Mouse (Mus musculus) monocyte, adult 2 months (primary cell): ENCODE measurements at regions not wholly inside any gene's neighbourhood (a gene's known extent, or its start where the extent isn't known, plus 50 kb on each side); places are given as distances from the start of the nearest gene placed in this dataset.

Experiments
- DNase-seq, 2 experiments: peaks; one replicate each; pipeline ENCODE4 v3.0.0; 2022; ENCODE audit warnings: low spot score in 2 of 2, low read depth in 1 of 2

DNA sequence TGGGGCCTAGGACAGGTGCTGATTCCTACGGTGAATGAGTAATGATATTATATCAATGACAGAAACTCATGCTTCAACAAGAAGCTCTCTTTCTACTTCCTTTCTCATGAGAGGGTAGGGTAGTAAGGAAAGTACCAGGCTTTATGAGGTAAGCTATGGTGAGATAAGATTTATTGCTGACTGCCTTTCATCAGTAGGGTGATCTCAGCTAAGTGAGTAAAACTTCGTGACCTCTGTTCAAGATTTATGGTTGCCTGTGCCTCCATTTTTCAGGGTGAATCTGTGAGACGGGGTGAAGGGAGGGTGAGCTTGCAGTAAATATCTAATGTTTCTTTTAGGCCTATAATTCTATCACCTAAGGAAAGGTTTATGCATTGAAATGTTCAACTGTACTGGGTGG is 259.0 kb upstream of the Dcn start:
- no peak for DNase-seq

- DNase-seq, result no peak
Measured at GRCm38 (mm10) chr10:97235631-97236030, 243.8 kb upstream of the Dcn start.

DNA sequence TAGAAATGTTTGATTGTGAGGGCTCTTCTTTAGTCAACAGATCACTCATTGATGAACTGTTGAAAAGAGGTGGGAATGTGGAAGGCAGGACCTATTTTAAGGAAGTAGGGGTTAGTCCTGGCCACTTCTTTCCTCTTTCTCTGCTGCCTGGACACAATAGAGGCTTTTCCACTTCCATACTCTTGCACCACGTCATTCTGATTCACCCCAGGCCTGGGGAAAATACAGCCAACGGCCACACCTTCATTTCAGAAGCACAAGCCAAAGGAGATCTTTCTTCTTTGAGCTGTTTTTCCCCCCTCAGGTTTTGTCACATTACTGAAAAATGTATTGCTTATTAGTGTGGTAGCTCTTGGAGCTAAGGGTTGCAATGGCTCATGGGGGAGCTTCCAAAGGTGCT is 237.9 kb upstream of the Dcn start:
- no peak for DNase-seq

- DNase-seq, result no peak
Measured at GRCm38 (mm10) chr10:97245674-97246073, 233.7 kb upstream of the Dcn start.

- no peak for DNase-seq
Measured at GRCm38 (mm10) chr10:97248522-97248921, 230.9 kb upstream of the Dcn start.

- no peak for DNase-seq
Measured at GRCm38 (mm10) chr10:97249760-97250159, 229.6 kb upstream of the Dcn start.

- no peak for DNase-seq
Measured at GRCm38 (mm10) chr10:97250167-97250566, 229.2 kb upstream of the Dcn start.

DNA sequence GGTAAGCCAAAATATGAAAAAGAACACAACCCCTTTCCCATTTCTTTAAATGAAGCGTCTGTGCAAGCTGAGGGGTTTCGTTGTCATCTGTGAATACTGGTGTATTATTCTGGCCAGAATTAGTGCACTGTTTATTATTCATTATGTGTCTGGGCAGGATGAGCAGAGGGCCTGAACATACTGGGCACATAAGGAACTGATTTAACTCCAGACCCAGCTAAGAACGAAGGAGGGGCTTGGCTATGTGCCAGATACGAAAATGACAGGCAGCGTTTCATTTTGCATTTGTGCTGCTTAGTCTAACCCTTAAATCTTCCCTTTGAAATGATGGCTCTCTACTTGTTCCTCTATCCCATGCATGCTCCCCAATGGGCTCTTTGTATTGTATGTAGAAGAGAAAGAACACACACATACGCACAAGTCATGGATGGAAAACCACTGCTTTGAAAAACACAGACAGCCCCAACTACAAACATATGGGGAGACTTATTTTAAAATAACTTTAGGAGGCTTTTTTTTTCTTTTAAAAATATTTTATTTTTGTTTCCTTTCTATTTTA is 213.4 kb upstream of the Dcn start:
- DNase-seq, result no peak

- no peak for DNase-seq
Measured at GRCm38 (mm10) chr10:97282416-97282815, 197.0 kb upstream of the Dcn start.

DNA sequence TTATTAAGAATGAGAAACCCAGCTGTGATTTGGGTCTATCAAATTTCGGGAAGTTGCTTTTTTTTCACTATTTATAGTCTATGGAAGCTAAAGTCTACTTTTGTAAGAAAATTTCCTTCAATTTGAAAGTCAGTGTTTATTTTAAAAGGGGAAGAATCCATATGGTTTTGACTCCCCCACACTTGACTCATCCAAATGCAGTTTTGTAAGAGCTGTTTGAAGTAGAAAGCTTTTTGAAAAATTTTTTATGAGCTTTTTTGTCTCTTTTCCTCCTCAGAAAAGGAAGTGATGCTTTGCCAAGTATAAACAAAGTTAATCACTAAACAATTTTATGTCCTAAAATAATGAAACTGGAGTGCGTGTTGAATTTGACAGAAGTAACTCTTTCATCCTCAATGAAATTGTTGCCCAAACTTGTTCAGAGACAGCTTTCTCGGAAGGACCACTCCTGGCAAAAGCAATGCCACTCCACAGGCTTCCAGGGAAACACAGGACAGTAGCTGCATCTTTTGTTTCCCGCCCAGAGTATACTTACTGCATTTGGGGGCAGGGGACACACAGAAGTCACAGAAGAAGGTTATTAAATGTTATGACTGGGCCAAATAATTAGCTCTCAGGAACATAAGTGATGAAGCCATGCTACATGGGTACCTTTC is 196.4 kb upstream of the Dcn start:
- DNase-seq, result no peak

DNA sequence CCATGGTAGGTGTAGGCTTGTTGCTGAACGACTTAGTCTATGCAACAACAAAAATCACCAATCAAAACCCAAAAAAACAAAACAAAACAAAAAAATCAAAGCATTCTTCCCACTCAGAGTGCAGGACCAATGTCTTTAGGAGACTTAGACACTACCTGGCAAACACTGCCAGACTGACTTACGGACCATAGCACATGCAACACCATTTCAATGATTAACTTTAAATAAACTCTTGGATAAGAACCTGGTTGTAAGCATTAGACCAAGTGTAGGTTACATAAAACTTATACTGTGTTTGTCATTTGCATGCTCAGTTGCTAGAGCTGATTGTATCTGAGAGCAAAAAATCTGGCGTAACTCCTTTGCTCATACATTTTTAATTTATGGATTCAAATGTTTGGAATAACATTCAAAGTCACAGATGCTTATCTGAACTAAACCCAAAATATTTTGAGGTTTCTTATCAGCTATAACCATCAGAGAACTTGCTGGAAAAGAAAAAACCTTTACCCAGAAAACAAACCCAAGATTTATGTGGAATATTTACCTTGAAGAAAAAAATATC is 174.5 kb upstream of the Dcn start:
- DNase-seq, result no peak

GRCm38 (mm10) chr10:97309580-97309979 is 169.8 kb upstream of the Dcn start:
- no peak for DNase-seq

- DNase-seq, result no peak
Measured at GRCm38 (mm10) chr10:97312509-97312908, 166.9 kb upstream of the Dcn start.

GRCm38 (mm10) chr10:97312978-97313377 is 166.4 kb upstream of the Dcn start:
- DNase-seq, result peak; percentile 47 to 75

DNA sequence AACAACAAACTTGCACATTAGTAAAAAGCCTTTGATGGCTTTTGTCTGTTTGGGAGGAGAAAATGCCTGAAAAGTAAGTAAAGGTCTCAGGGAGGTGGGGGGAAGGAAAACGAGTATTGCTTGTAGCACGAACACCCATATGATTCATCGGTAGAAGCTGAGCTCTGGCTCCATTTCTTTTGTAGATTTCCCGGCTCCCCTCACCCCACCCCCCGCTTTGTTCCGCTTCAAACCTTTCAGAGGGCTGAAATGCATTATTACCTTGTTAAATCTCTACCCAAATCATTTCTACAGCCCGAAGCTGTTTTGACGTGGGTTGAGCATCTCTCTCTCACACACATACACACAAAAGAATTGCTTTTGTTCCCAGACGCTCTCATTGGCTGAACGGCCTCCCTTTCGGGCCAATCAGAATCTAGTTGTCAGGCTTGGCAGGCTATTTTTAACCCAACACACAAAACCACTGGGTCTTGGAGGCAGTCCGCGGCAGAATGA is 166.0 kb upstream of the Dcn start:
- DNase-seq, result peak; percentile 20 to 46

DNA sequence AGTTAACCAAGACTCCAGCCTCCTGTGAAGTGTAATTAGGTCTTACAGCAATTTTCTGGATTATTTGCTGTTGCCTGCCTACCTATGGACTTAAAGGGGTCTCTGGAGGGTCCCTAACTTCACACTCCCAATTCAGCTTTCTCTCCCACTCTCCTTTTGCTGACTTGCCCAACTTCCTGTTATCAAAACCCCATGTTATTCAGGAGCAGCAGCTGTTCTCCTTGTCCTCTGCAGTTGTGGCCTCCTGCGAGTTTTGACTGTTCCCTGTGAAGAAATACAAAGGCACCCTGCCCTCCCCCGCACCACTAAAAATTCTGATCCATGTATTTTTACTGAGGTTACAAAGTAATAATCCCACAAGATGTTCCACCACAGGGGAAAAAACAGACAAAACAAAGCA is 146.8 kb upstream of the Dcn start:
- DNase-seq, result no peak

GRCm38 (mm10) chr10:97334044-97334443 is 145.4 kb upstream of the Dcn start:
- no peak for DNase-seq

DNA sequence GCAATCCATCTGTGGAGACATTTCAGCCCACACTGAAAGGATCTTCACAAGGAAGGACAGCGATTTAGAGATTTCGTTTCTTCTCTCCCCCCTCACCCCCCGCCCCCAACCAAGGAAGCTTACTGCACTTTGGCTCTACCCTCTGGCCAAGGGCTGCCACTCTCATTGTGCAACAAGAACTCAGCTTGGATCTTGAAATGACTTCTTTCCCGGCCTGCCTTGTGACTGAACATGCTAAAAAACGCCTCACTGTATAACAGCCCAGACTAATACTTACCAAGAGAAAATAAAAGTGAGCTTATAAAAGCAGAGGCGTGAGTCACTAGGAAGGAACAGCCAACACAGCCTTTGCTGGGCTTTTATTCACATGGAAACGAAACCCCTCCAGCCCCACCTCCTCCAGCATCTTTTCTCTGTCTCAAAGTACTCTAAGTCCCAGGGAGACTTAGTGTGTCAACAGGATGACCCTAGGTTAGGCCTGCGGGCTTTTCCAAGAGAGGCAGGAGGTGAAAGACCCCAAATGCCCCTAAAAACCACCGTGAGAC is 144.7 kb upstream of the Dcn start:
- no peak for DNase-seq

GRCm38 (mm10) chr10:97338033-97338692 is 141.2 kb upstream of the Dcn start:
- DNase-seq, result no peak

DNA sequence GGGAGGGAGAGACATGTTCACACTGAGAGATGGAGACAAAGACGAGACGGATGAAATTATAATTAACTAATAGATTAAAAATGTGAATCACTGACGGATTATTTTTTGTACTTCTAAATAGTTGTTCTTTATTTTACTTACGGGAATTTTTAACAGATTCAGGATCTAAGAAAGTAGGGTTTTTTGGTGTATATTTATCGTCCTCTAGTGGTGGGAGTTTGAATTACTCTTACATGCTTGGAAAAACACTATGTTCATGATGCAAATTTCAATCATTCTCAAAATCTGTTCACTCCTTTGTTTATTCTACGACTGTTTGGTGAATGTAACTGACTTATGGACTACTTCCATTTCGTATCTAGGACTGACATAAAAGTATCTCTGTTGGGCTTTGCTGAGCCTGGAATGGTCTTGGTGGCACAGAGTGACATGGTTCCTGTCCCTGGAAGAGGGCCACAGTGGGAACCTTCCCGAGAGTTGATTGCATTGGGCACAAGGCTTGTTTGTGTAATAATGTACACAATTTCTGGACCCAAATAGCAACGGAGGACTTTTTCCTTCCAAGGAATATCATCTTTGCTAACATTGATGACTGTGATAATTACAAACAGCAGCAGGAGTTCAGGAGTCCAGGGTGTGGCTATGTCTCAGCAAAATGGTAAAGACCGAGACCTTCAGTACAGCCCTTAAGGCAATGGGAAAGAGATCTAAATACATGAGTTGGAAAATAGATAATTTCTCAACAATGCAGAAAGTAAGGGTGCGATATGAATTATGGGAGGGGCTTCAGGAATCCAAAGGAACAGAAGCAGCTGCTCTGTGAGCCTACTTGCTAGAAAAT is 139.3 kb upstream of the Dcn start:
- DNase-seq, result no peak

- peak in 1 of 2 experiments; percentile 6 for DNase-seq
Measured at GRCm38 (mm10) chr10:97345347-97345746, 134.1 kb upstream of the Dcn start.
